In genomic region chr7:54835372-54835851, GRCm38 (mm10) we compare ENCODE assay signal across 9 mouse cellular contexts. TPM values are rescaled to one million over a fixed set of nuclear protein-coding genes. Genes with fewer than 3 reads are reported as not detected.
DNase-seq lines count a peak whose midpoint lies in the region; ATAC-seq and TF ChIP-seq lines count a peak whose summit lies in the region.
"Had no signal": no experiment of that assay in that cellular context is flagged by ENCODE, and none has a peak within 500 bp of the region (broad histone marks: within the 10 kb centered on the region; RNA-seq: fewer than 3 reads in every experiment).

Gene Luzp2, plus strand, starts transcription at chr7:54835498.

- H3K36me3 ChIP-seq in ES-Bruce4 (ENCODE audit: control insufficient read depth, insufficient read depth, low read length, poor library complexity, severe bottlenecking), result no peaks in the 10 kb centered on the region
- H3K36me3 ChIP-seq in hindbrain, embryonic 12.5 days, result no peaks in the 10 kb centered on the region
- H3K36me3 ChIP-seq in limb, embryonic 13.5 days, result no peaks in the 10 kb centered on the region

- H3K4me2 ChIP-seq in hindbrain, embryonic 12.5 days (replicated peaks), result peak within 1 kb of the TSS; percentile 68
- peak within 1 kb of the TSS; percentile 73 for H3K4me2 ChIP-seq in limb, embryonic 13.5 days (replicated peaks)

- no peak for TF ChIP-seq POLR2A in ES-Bruce4 (IDR thresholded peaks at IDR 0.05; ENCODE audit: insufficient read depth, low read length)

- TF ChIP-seq EP300 in ES-Bruce4 (IDR thresholded peaks at IDR 0.05; ENCODE audit: insufficient read depth, low read depth, low read length), result no peak

- peak within 1 kb of the TSS; percentile 30; the same call in 1 of the 2 replicates for H3K9ac ChIP-seq in ES-Bruce4 (ENCODE audit: low read depth, poor library complexity, severe bottlenecking)
- peak within 1 kb of the TSS; percentile 60 for H3K9ac ChIP-seq in hindbrain, embryonic 12.5 days
- H3K9ac ChIP-seq in limb, embryonic 13.5 days, result peak within 1 kb of the TSS; percentile 57

- no peak for TF ChIP-seq CTCF in gastrocnemius, adult 2 months (IDR thresholded peaks at IDR 0.05)
- TF ChIP-seq CTCF in ES-Bruce4 (IDR thresholded peaks at IDR 0.05; ENCODE audit: low read depth, low read length), result no peak

- no peaks in the 10 kb centered on the region for H3K27me3 ChIP-seq in ES-Bruce4 (ENCODE audit: control insufficient read depth, insufficient read depth, low read length, poor library complexity, severe bottlenecking)
- no peaks in the 10 kb centered on the region for H3K27me3 ChIP-seq in hindbrain, embryonic 12.5 days
- H3K27me3 ChIP-seq in limb, embryonic 13.5 days, result peaks cover 22% of the 10 kb centered on the region

- DNase-seq in gastrocnemius, adult 2 months, result no peak
- DNase-seq in gastrocnemius, postnatal 36 days, result no peak
- DNase-seq in embryo, embryonic 11 days, result peak; percentile 66
- DNase-seq in right cerebral cortex, adult 2 months (ENCODE audit: low spot score in 2 of 2), result peak; percentile 38 to 52
- DNase-seq in T-cell, adult 2 months (ENCODE audit: low spot score), result no peak

- peak; percentile 94 for ATAC-seq in hindbrain, embryonic 12.5 days (ENCODE audit: low FRiP score)
- ATAC-seq in limb, embryonic 13.5 days (ENCODE audit: low FRiP score, low read depth), result peak; percentile 32; the same call in 1 of the 2 replicates

- peaks cover 2% of the 10 kb centered on the region; the same call in 1 of the 2 replicates for H3K9me3 ChIP-seq in ES-Bruce4 (replicated peaks; ENCODE audit: control insufficient read depth, insufficient read depth, low read length, poor library complexity, severe bottlenecking)
- no peaks in the 10 kb centered on the region for H3K9me3 ChIP-seq in hindbrain, embryonic 12.5 days (replicated peaks)
- no peaks in the 10 kb centered on the region for H3K9me3 ChIP-seq in limb, embryonic 13.5 days

- H3K4me3 ChIP-seq in gastrocnemius, adult 2 months, result peak within 1 kb of the TSS; percentile 41
- H3K4me3 ChIP-seq in ES-Bruce4 (ENCODE audit: low read depth, low read length), result peak within 1 kb of the TSS; percentile 69
- H3K4me3 ChIP-seq in hindbrain, embryonic 12.5 days, result peak within 1 kb of the TSS; percentile 46
- peak within 1 kb of the TSS; percentile 47 for H3K4me3 ChIP-seq in limb, embryonic 13.5 days

- no peak within 1 kb of the TSS for H3K27ac ChIP-seq in gastrocnemius, adult 2 months
- H3K27ac ChIP-seq in ES-Bruce4 (ENCODE audit: insufficient read depth, low read length), result no peak within 1 kb of the TSS
- H3K27ac ChIP-seq in hindbrain, embryonic 12.5 days, result peak within 1 kb of the TSS; percentile 58; the same call in 1 of the 2 replicates
- H3K27ac ChIP-seq in limb, embryonic 13.5 days, result no peak within 1 kb of the TSS

- WGBS in hindbrain, embryonic 12.5 days, result 0% methylated on average over 22 of the region's 22 CpGs
- WGBS in limb, embryonic 13.5 days, result under 1% methylated on average over 22 of the region's 22 CpGs

- intact Hi-C loops in gastrocnemius, adult 2 months (cut with DNase I), result no loop called here
- intact Hi-C loops in gastrocnemius, postnatal 36 days (cut with DNase I), result no loop called here

- H3K4me1 ChIP-seq in ES-Bruce4 (ENCODE audit: control insufficient read depth, insufficient read depth, low read length), result no peaks in the 10 kb centered on the region
- H3K4me1 ChIP-seq in hindbrain, embryonic 12.5 days, result no peaks in the 10 kb centered on the region
- peaks cover 4% of the 10 kb centered on the region; the same call in 1 of the 2 replicates for H3K4me1 ChIP-seq in limb, embryonic 13.5 days

RNA-seq across cellular contexts. Expression of gene Luzp2, which starts in this region (rescaled TPM):
- under 1 TPM in 1 of 2 experiments, not detected in 1; 0.08 TPM for total RNA-seq in gastrocnemius, adult 2 months (2021)
- under 1 TPM in 1 of 2 experiments, not detected in 1; 0.07 TPM for total RNA-seq in gastrocnemius, postnatal 36 days (2021)
- not detected in 2 replicates for polyA plus RNA-seq in ES-Bruce4 (2011; ENCODE audit: insufficient read depth, insufficient read length, low read depth, missing spikeins)
- polyA plus RNA-seq in hindbrain, embryonic 12.5 days (2016; fragmentation: Nextera tagmentation; extraction: Ambion mirVana), result 7.1 and 8.4 TPM in 2 replicates
- polyA plus RNA-seq in limb, embryonic 13.5 days (2015; fragmentation: Nextera tagmentation; extraction: Ambion mirVana), result 1.5 and 2.0 TPM in 2 replicates
- polyA plus RNA-seq: C2C12 had no signal

Comparison
In these comparisons a context has a peak if more than half of its experiments do, and no peak if none do; other contexts are left out.
1. DNase-seq: peak in embryo, embryonic 11 days (single experiment) and right cerebral cortex, adult 2 months (2 of 2); none in gastrocnemius, adult 2 months (single experiment), gastrocnemius, postnatal 36 days (0 of 2) and T-cell, adult 2 months (single experiment).
2. Peak in every context shown above with its lines, with median percentiles within 50 percentile points of each other: H3K4me3 ChIP-seq and H3K9ac ChIP-seq.